ENCODE assay signal across 7 mouse cellular contexts in the genomic region with DNA sequence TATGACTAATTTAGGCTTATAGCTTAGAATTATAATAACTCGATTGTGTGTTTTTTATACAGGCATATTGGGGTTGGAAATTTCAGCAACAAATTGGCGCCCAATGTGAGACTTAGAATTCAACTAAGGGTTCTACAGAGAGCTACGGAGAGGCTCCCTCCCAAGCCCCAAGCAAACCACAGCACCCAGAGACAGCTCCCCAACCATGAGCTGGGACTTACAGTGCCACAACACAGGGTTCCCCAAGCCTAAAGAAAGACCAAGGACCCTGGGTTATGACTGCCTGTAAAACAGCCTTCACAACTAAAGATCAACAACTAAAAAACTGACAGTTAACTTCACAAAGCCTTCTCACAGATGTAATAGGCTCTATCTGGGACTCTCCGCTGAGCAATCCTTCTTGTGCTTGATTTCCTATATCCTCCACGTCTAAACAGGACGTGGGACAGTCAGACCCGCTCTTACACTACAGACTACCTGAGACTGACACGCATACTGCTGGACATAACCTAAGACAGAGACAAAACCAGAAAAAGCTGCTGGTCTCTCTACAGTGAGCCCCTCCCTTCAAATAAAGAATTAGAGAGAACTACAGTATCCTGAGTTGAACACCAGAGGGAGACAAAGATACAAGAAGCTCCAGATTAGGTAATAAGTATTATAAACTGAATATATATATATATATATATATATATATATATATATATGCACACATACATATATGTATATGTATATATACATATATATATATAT. TPM values are rescaled to one million over a fixed set of nuclear protein-coding genes. Genes with fewer than 3 reads are reported as not detected.
DNase-seq lines count a peak whose midpoint lies in the region; ATAC-seq lines count a peak whose summit lies in the region.

No protein-coding gene starts in this region.

- ATAC-seq in CD4-positive, CD25-positive, alpha-beta regulatory T cell, adult 4 months: peak; percentile 74
- ATAC-seq in megakaryocyte, adult 5-6 weeks (ENCODE audit: poor library complexity, severe bottlenecking): peak; percentile 59

- peak; percentile 57 for DNase-seq in kidney, adult 9 months
- no peak for DNase-seq in kidney, postnatal 10 days
- peak; percentile 53 for DNase-seq in R1 (ENCODE audit: low read depth, low spot score)
- DNase-seq in adrenal gland, adult 18-20 months (ENCODE audit: low spot score in 2 of 2): no peak
- no peak for DNase-seq in urinary bladder, postnatal 4 days (ENCODE audit: low spot score in 2 of 2)

RNA-seq across cellular contexts. Expression of gene Cep68, which starts 13.6 kb away (rescaled TPM):
- 10 to 100 TPM; 12.3 to 16.2 TPM for polyA plus RNA-seq in CD4-positive, CD25-positive, alpha-beta regulatory T cell, adult 4 months (2017; shearing (Covaris generic))
- total RNA-seq in megakaryocyte, adult 5-6 weeks (2015): 5.8 and 8.3 TPM in 2 replicates
- 7.4 and 7.6 TPM in 2 replicates for total RNA-seq in megakaryocyte, adult 5-6 weeks (2017)
- 10 to 100 TPM; 18.9 to 20.9 TPM for total RNA-seq in adrenal gland, adult 18-20 months (2021)

Comparison
In these comparisons a context has a peak if more than half of its experiments do, and no peak if none do; other contexts are left out.
1. DNase-seq: peak in kidney, adult 9 months (single experiment) and R1 (single experiment); none in kidney, postnatal 10 days (single experiment), adrenal gland, adult 18-20 months (0 of 2) and urinary bladder, postnatal 4 days (0 of 2).